Mouse (Mus musculus) adrenal gland, adult 18-20 months (tissue): ENCODE measurements at regions not wholly inside any gene's neighbourhood (a gene's known extent, or its start where the extent isn't known, plus 50 kb on each side); places are given as distances from the start of the nearest gene placed in this dataset.

Source experiments
- DNase-seq, 2 experiments: peaks; one replicate each; pipeline ENCODE4 v3.0.0; 2021 to 2022; ENCODE audit warnings: low spot score in 2 of 2

DNA sequence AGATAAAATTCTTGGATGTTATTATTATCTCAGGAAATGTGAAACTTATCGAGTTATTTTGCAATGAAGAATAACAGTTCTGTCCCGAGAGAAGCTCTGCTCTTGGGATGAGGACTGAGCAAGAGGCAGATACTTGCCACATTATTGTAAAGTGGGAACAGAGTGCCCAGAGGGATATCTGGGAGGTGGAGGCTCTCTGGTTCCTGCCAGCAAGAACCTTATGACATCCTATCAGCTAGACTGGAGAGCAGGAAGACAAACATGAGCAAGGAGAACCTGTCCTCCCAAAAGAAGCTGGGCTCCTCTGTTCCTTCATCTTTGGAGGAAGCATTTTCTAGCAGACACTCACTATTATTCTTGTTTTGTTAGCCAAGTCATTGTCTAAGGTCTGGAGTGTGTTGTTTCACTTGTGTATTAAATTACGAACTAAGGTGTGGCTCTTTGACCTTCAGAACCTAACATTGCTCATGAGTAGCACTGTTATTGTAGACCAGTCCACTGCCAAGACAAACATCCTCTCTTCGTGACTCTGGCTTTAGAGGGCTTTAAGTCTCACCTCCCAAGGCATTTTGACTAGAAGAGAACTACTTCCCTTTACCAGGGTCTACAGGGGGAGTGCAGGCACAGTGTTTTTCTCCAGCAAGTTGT, 69.6 kb upstream of the Palmd start:
- no peak for DNase-seq
